Mouse (Mus musculus) neural tube, postnatal 0 days (tissue): ENCODE results near the gene Cdcp1. TPM values are rescaled to one million over a fixed set of nuclear protein-coding genes. Genes with fewer than 3 reads are reported as not detected.

Experiments
- polyA plus RNA-seq: library from polyadenylated mRNA; unstranded; fragments of >200 nt; fragmentation: Nextera tagmentation; extraction: Ambion mirVana; gene quantifications from 2 replicates; pipeline ENCODE4 v1.2.1, GENCODE M21; 2015

Cdcp1 gene
- 0.15 and 0.17 TPM in 2 replicates for polyA plus RNA-seq

GRCm38 (mm10) chr9:123215621-123216440 is at the start of gene Cdcp1:
Gene Cdcp1 (minus strand): TSS chr9:123216038.

GRCm38 (mm10) chr9:123260611-123261021 is 44.8 kb upstream of the Cdcp1 start, which contains the start of gene Tmem158:
Gene Tmem158 (minus strand): TSS chr9:123260764.

GRCm38 (mm10) chr9:123150241-123151020 is 65.4 kb downstream of the Cdcp1 start, which contains the start of gene Clec3b:
Gene Clec3b (plus strand): TSS chr9:123150946.

Other genes starting within 250 kb of the Cdcp1 start
- gene Tmem42, start 194.7 kb downstream of the Cdcp1 start, polyA plus RNA-seq, result 36.6 and 38.3 TPM in 2 replicates
- 0.65 and 0.67 TPM in 2 replicates for gene Tgm4, start 181.3 kb downstream of the Cdcp1 start, polyA plus RNA-seq
- gene Zdhhc3, start 102.8 kb downstream of the Cdcp1 start, polyA plus RNA-seq, result 82.0 and 82.7 TPM in 2 replicates
- gene Exosc7, start 102.8 kb downstream of the Cdcp1 start, polyA plus RNA-seq, result 65.5 and 69.0 TPM in 2 replicates
- gene Clec3b, start 65.1 kb downstream of the Cdcp1 start, polyA plus RNA-seq, result 10.6 and 10.8 TPM in 2 replicates
- 53.6 and 72.9 TPM in 2 replicates for gene Tmem158, start 44.7 kb upstream of the Cdcp1 start, polyA plus RNA-seq
- gene Lars2, start 150.9 kb upstream of the Cdcp1 start, polyA plus RNA-seq, result 1,300 and 1,359 TPM in 2 replicates